Mouse (Mus musculus) ES-Bruce4 (cell line): ENCODE results near the gene Svop.

Source experiments
- CTCF ChIP-seq: IDR thresholded peaks from one replicate; pipeline ENCODE4 v1.8.1; 2011; ENCODE audit warnings: low read depth, low read length
- EP300 ChIP-seq: IDR thresholded peaks from 2 replicates; pipeline ENCODE4 v1.6.1; 2011; ENCODE audit warnings: low read depth, low read length; ENCODE audit not compliant: insufficient read depth

DNA sequence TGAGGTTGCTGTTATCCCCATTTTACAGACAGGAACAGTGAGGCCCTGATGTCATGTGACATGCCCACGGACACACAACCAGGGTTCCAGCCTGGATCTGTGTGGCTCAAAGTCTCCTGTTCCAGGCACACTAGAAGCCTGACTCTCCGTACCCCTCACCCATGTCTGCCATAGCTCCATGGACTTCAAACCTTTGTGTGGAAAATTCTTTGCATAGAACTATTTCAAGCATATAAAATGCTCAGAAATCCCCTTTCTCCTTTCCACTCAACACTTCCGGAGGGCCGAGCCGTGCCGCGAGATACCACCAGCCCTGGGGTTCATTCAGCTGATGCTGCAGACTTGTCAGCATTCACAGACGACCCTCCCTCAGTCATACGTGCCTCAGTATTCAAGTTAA lies 23.8 kb downstream of the Svop start:
- TF ChIP-seq CTCF (no peak), EP300 (no peak)
